Mouse (Mus musculus) testis, adult 2 months (tissue): Measurements from ENCODE around the gene Tacc3.
A peak's percentile ranks its signal among the peaks of the same experiment; 100 is the strongest.

Source experiments
- CTCF ChIP-seq: fragments of 200-500 bp; IDR thresholded peaks from 2 replicates; pipeline ENCODE4 v1.5.1; 2012; ENCODE audit warnings: low read depth, mild to moderate bottlenecking, inconsistent platforms, low read length, moderate library complexity; ENCODE audit not compliant: control insufficient read depth, insufficient read depth, insufficient replicate concordance
- POLR2A ChIP-seq: fragments of 200-500 bp; IDR thresholded peaks from 2 replicates; pipeline ENCODE4 v1.6.1; 2012; ENCODE audit warnings: low read depth, mild to moderate bottlenecking, inconsistent platforms, low read length, moderate library complexity; ENCODE audit not compliant: control insufficient read depth

DNA sequence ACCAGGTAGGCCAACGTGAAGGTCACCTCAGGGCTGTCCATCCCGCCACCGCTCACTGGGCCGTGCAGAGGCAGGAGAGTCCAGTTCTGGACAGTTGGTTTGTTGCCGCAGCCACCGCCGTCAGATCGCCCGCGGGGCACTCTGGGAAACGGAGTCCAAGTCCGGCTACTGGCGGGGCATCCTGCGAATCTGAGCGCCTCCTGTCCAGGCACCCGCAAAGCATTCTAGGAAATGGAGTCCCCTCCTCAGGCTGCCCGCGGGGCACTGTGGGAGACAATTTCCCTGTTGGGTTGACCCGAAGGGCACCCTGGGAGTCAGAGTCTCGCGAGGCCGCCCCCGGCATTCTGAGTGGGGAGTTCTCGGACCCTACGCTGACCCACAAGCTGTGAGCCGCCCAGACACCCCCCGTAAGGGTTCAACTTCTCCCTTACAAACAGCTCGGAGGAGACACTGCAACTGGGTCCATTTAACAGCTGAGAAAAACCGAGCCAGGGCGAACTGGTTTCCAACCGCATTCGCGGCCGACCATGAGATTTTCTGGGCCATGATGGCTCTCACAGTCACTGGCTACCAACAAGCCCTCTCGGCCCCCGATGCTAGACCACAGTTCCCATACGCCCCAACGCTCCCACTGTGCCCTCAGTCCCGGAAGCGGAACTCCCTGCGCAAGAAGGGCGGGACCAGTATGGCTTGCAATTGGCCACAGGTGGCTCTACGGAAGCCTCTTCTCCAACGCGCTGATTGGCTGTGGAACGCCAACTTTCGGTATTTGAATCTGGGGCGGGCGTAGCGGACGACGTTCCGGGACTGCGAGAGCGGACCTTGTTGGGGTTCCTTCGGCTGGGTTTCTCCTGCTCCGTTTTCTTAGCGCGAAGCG lies at the start of gene Tacc3, which contains the start of gene Tmem129:
- TF ChIP-seq CTCF: no peak
- peak; percentile 94 for TF ChIP-seq POLR2A
